Comparison of ENCODE assay signal across 12 mouse cellular contexts in genomic region chr2:127346334-127346733, GRCm38 (mm10). TPM values are rescaled to one million over a fixed set of nuclear protein-coding genes. Genes with fewer than 3 reads are reported as not detected.
DNase-seq lines count a peak whose midpoint lies in the region; ATAC-seq and TF ChIP-seq lines count a peak whose summit lies in the region.
"Had no signal": no experiment of that assay in that cellular context is flagged by ENCODE, and none has a peak within 500 bp of the region (broad histone marks: within the 10 kb centered on the region; RNA-seq: fewer than 3 reads in every experiment).

No protein-coding gene starts in this region.

- no peak overlapping the region for H3K9ac ChIP-seq in kidney, embryonic 16.5 days (replicated peaks; ENCODE audit: low read length)
- H3K9ac ChIP-seq: hindbrain, embryonic 15.5 days had no signal

- no peak for DNase-seq in kidney, adult 8-10 months
- DNase-seq in 3T3-L1 (ENCODE audit: low read depth, low spot score) (peak; percentile 68), 416B (ENCODE audit: low read depth) (peak; percentile 87)
- no peak for DNase-seq in ovary, adult 18-20 months (ENCODE audit: low spot score)
- no peak for DNase-seq in left cerebral cortex, postnatal 10 days (ENCODE audit: extremely low spot score in 1 of 2, low spot score in 2 of 2)
- DNase-seq: cerebellum, postnatal 25 days had no signal

- 61% methylated on average over 1 of the region's 1 CpGs for WGBS in kidney, embryonic 16.5 days
- 32% methylated on average over 1 of the region's 1 CpGs for WGBS in bone marrow, adult 2 months

- no peaks in the 10 kb centered on the region for H3K27me3 ChIP-seq in kidney, embryonic 16.5 days (ENCODE audit: insufficient read depth, low read length)
- H3K27me3 ChIP-seq: hindbrain, embryonic 15.5 days had no signal

- H3K36me3 ChIP-seq in kidney, embryonic 16.5 days (ENCODE audit: insufficient read depth, low read length), result no peaks in the 10 kb centered on the region
- H3K36me3 ChIP-seq: hindbrain, embryonic 15.5 days had no signal

- no peak overlapping the region for H3K4me3 ChIP-seq in kidney, embryonic 16.5 days (ENCODE audit: low read length)
- H3K4me3 ChIP-seq in bone marrow, adult 2 months (replicated peaks; ENCODE audit: control insufficient read depth, low read depth, low read length), result no peak overlapping the region
- H3K4me3 ChIP-seq: erythroblast, embryonic 14.5 days; hindbrain, embryonic 15.5 days; myocyte had no signal

- H3K27ac ChIP-seq in kidney, embryonic 16.5 days (ENCODE audit: low read length), result no peak overlapping the region
- H3K27ac ChIP-seq in bone marrow, adult 2 months (ENCODE audit: control insufficient read depth, insufficient read depth, low read depth, low read length, poor library complexity), result no peak overlapping the region
- H3K27ac ChIP-seq: hindbrain, embryonic 15.5 days had no signal

- intact Hi-C loops in left cerebral cortex, postnatal 10 days (cut with DNase I), result no loop called here

- peak; percentile 65; the same call in 1 of the 2 replicates for ATAC-seq in kidney, embryonic 16.5 days (ENCODE audit: low FRiP score, low TSS enrichment)

- TF ChIP-seq CTCF in bone marrow, adult 2 months (IDR thresholded peaks at IDR 0.05; ENCODE audit: control insufficient read depth, insufficient read depth, low read length), result peak; percentile 60

- no peaks in the 10 kb centered on the region for H3K9me3 ChIP-seq in kidney, embryonic 16.5 days (ENCODE audit: low read length)
- H3K9me3 ChIP-seq: hindbrain, embryonic 15.5 days had no signal

- TF ChIP-seq POLR2A in bone marrow, adult 2 months (IDR thresholded peaks at IDR 0.05; ENCODE audit: borderline replicate concordance, control insufficient read depth, low read depth, low read length), result no peak

- no peak overlapping the region for H3K4me2 ChIP-seq in kidney, embryonic 16.5 days (replicated peaks; ENCODE audit: low read depth, low read length)
- H3K4me2 ChIP-seq: hindbrain, embryonic 15.5 days had no signal

- no peaks in the 10 kb centered on the region for H3K4me1 ChIP-seq in kidney, embryonic 16.5 days (ENCODE audit: insufficient read depth, low read length)
- H3K4me1 ChIP-seq in bone marrow, adult 2 months (ENCODE audit: control insufficient read depth, insufficient read depth, low read length), result no peaks in the 10 kb centered on the region
- H3K4me1 ChIP-seq: hindbrain, embryonic 15.5 days had no signal

RNA-seq across cellular contexts. Expression of gene Astl, which starts 7.9 kb away (rescaled TPM):
- not detected in 2 replicates for polyA plus RNA-seq in kidney, embryonic 16.5 days (2015; fragmentation: Nextera tagmentation; extraction: Ambion mirVana)
- polyA plus RNA-seq in bone marrow, adult 2 months (2011; ENCODE audit: insufficient read depth, insufficient read length, low replicate concordance, missing spikeins), result not detected in 2 replicates
- total RNA-seq in left cerebral cortex, postnatal 10 days (2021), result not detected
- total RNA-seq: layer of hippocampus, postnatal 10 days had no signal
- polyA plus RNA-seq: erythroblast, embryonic 14.5 days; hindbrain, embryonic 15.5 days had no signal

RNA-seq across cellular contexts. Expression of gene Dusp2, which starts 10.4 kb away (rescaled TPM):
- polyA plus RNA-seq in kidney, embryonic 16.5 days (2015; fragmentation: Nextera tagmentation; extraction: Ambion mirVana), result 7.8 and 8.3 TPM in 2 replicates
- 15.1 and 23.2 TPM in 2 replicates for polyA plus RNA-seq in bone marrow, adult 2 months (2011; ENCODE audit: insufficient read depth, insufficient read length, low replicate concordance, missing spikeins)
- 1 to 10 TPM; 4.5 to 6.1 TPM for total RNA-seq in left cerebral cortex, postnatal 10 days (2021)

RNA-seq across cellular contexts. Expression of gene Adra2b, which starts 16.7 kb away (rescaled TPM):
- 7.2 and 7.8 TPM in 2 replicates for polyA plus RNA-seq in kidney, embryonic 16.5 days (2015; fragmentation: Nextera tagmentation; extraction: Ambion mirVana)
- 0.74 TPM in 1 of 2 replicates, not detected in the other for polyA plus RNA-seq in bone marrow, adult 2 months (2011; ENCODE audit: insufficient read depth, insufficient read length, low replicate concordance, missing spikeins)
- total RNA-seq in left cerebral cortex, postnatal 10 days (2021), result under 1 TPM; 0.45 to 0.81 TPM
- polyA plus RNA-seq: myocyte had no signal

Comparison
In these comparisons a context has a peak if more than half of its experiments do, and no peak if none do; other contexts are left out.
1. DNase-seq: peak in 3T3-L1 (single experiment) and 416B (single experiment); none in kidney, adult 8-10 months (0 of 2), ovary, adult 18-20 months (single experiment) and left cerebral cortex, postnatal 10 days (0 of 2).